Mouse (Mus musculus) E14TG2a.4 (cell line): ENCODE data around the gene Fem1a.
A peak's percentile ranks its signal among the peaks of the same experiment; 100 is the strongest.
"Not testable (repeated sequence)": the region's sequence is repeated elsewhere in the genome, so short reads cannot be mapped to it uniquely, and the experiment has no call there.

Source experiments
- H3K27me3 ChIP-seq: 2 replicates; pipeline ENCODE4 v1.6.1; 2014; ENCODE audit warnings: low read length, control low read depth; ENCODE audit not compliant: insufficient read depth
- H3K36me3 ChIP-seq: 2 replicates; pipeline ENCODE4 v1.6.1; 2014; ENCODE audit warnings: low read length, control low read depth; ENCODE audit not compliant: insufficient read depth
- H3K4me1 ChIP-seq: replicated peaks from 2 replicates; pipeline ENCODE4 v1.6.1; 2014; ENCODE audit warnings: low read depth, low read length, control low read depth
- H3K4me3 ChIP-seq: replicated peaks from 2 replicates; pipeline ENCODE4 v1.5.1; 2014; ENCODE audit warnings: mild to moderate bottlenecking, low read length
- H3K9me3 ChIP-seq: 2 replicates; pipeline ENCODE4 v1.6.1; 2014; ENCODE audit warnings: low read length, control low read depth
- CTCF ChIP-seq: conservative IDR thresholded peaks from 2 replicates; pipeline ENCODE4 v1.5.1; 2014; ENCODE audit warnings: low read length
- NANOG ChIP-seq: IDR thresholded peaks from 2 replicates; pipeline ENCODE4 v1.6.1; 2014; ENCODE audit warnings: borderline replicate concordance, low read length, mixed read lengths
- POU5F1 ChIP-seq: IDR thresholded peaks from 2 replicates; pipeline ENCODE4 v1.6.1; 2014; ENCODE audit warnings: low read length, borderline replicate concordance

The Fem1a gene

DNA sequence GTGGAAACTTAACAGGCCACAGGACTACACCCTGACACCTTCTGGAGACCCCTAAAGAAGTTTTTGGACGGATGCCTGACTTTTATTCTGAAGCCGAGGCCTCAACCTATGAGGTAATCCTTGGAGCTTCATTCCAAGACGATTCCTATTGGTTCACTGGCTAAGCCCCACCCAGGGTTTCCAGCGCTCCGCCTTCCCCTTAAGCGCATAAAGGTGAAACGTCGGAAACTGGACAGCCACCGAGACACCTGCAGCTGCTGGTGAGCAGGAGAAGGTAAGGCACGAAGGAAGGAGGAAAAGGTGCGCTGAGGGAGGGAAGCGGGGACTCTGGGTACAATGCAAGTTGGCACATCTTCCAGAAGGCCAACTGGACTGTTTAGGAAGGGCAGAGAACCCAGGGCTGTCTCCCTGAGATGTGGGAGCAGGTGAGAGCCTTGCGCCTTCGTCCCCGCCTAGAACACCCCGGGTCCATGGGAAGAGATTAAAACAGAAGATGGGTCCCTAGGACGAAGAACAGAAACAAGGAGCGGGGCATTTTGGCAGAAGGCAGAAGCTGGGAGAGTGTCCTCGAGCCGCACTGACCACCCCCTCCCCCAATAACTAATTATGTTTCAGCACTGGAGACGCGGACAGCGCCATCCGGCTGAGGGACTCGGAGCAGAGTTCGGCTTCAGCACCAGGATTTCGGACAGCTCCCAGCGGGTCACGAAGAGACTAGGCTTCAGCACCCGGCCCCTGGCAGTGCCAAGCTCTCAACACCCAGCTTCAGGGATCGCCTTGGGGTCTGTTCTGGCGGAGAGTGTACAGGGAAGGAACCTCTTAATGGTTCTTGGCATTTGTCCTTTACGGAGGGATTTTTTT is 14.8 kb upstream of the Fem1a start:
- peak overlapping the region; percentile 83 for H3K4me3 ChIP-seq
- peaks cover 23% of the 10 kb centered on the region for H3K4me1 ChIP-seq
- H3K36me3 ChIP-seq = no peaks in the 10 kb centered on the region
- H3K27me3 ChIP-seq = peaks cover 21% of the 10 kb centered on the region
- no peaks in the 10 kb centered on the region for H3K9me3 ChIP-seq
- TF ChIP-seq NANOG (no peak), CTCF (no peak), POU5F1 (no peak)

DNA sequence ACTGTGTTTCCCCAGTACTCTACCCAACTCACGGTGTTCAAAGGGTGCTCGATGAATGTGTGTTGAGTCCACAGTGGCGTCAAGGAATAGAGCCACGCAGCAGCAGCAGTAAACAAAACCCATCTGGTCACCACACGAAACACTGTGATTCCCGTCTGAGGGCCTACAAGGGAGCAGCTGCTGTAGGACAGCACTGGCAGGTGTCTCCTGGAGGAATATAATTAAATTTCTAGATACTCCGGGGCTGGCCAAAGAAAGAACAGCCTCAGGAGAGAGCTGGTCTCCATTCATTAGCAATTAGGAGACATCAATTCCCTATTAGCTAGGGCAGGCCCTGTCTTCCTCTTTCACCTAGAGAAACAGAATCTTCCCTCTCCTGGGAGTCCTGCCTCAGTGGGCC is 11.0 kb upstream of the Fem1a start:
- Histone ChIP-seq H3K4me1 (peaks cover 27% of the 10 kb centered on the region), H3K9me3 (no peaks in the 10 kb centered on the region), H3K36me3 (no peaks in the 10 kb centered on the region), H3K4me3 (no peak overlapping the region), H3K27me3 (peaks cover 27% of the 10 kb centered on the region)
- TF ChIP-seq CTCF = no peak

DNA sequence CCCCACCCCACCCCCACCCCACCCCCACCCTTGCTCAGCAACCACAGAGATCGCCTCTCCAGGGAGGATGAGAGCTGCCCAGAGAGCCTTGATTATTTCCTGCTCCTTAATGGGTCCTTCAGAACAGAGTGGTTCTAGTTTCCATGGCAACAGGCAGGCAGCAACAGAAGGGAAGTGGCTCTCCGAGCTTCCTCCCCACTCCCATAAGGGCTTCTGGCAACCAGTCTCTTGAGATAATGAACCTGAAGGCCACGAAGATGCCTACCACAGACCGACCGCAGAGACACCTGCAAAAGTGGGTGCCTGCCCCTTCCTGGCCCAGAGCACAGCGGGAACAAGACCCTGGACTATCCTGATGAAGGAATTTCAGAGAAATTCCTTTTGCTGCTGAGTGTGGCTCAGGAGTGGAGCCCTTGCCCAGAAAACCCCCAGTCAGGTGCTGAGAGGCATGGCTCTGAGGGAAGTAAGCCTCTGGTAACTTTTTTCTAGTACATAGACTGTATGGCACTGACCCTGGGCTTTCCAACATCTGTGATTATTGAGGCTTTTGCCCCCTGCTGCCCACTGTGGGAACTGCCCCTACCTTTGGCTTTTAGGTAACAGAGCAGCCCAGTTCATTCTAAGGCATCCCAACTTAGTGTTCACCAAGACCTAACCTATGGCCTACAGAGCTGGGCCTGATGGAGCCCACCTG is 5.3 kb upstream of the Fem1a start:
- peaks cover 11% of the 10 kb centered on the region for H3K27me3 ChIP-seq
- TF ChIP-seq NANOG = no peak
- peak; percentile 91 for TF ChIP-seq CTCF

DNA sequence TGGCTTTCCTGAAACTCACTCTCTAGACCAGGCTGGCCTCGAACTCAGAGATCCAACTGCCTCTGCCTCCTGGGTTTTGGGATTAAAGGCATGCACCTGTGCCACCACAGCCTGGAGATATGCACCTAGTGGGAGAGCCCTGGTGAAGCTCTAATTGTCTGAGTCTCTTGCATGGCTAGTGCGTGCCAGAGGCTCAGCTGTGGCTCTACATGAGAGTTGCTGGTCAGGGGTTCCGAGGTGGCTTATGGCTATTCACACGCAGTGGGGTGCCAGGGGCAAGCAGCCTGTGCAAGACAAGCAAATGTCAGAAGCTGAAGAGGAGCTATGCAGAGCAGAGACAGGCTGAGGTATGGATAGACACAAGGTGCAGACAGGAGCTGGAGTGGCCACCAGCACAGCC is 1.9 kb upstream of the Fem1a start:
- peaks cover 51% of the 10 kb centered on the region for H3K4me1 ChIP-seq
- no peak overlapping the region for H3K4me3 ChIP-seq
- H3K36me3 ChIP-seq = peaks cover 23% of the 10 kb centered on the region
- no peaks in the 10 kb centered on the region for H3K9me3 ChIP-seq
- TF ChIP-seq NANOG (no peak), POU5F1 (no peak), CTCF (no peak)
- H3K27me3 ChIP-seq = no peaks in the 10 kb centered on the region

More for the DNA sequence above, 5.3 kb upstream of the Fem1a start:
- Histone ChIP-seq H3K4me1 (peaks cover 33% of the 10 kb centered on the region), H3K9me3 (no peaks in the 10 kb centered on the region), H3K4me3 (peak overlapping the region; percentile 53; the same call in 1 of the 2 replicates), H3K36me3 (no peaks in the 10 kb centered on the region)

DNA sequence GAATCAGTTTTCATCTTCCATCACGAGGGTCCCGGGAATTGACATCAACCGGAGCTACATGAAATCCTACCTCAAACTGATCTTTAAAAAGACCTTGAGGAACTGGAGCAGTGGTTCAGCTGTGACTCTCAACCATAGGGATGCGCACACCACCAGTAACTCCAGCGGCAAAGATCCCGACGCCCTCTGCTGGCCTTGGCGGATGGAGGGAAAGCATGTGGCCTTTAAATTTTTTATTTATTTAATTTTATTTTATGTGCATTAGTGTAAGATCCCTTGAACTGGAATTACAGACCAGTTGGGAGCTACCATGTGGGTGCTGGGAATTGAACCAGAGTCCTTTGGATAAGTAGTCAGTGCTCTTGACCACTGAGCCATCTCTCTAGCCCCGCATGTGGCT is 1.2 kb upstream of the Fem1a start:
- H3K27me3 ChIP-seq = no peaks in the 10 kb centered on the region
- H3K9me3 ChIP-seq = no peaks in the 10 kb centered on the region
- peak overlapping the region; percentile 92 for H3K4me3 ChIP-seq
- peaks cover 53% of the 10 kb centered on the region for H3K4me1 ChIP-seq
- peaks cover 30% of the 10 kb centered on the region for H3K36me3 ChIP-seq
- no peak for TF ChIP-seq NANOG
- no peak for TF ChIP-seq POU5F1
- TF ChIP-seq CTCF = no peak

- Histone ChIP-seq H3K4me1 (peaks cover 53% of the 10 kb centered on the region), H3K9me3 (no peaks in the 10 kb centered on the region), H3K27me3 (no peaks in the 10 kb centered on the region), H3K4me3 (peak overlapping the region; percentile 92), H3K36me3 (peaks cover 34% of the 10 kb centered on the region)
- no peak for TF ChIP-seq POU5F1
- TF ChIP-seq CTCF = peak; percentile 76
These were observed 759 bp upstream of the Fem1a start for GRCm38 (mm10) chr17:56255863-56256238.

GRCm38 (mm10) chr17:56257181-56257894 is 728 bp downstream of the Fem1a start:
- Histone ChIP-seq H3K4me3 (peak overlapping the region; percentile 92), H3K4me1 (peaks cover 61% of the 10 kb centered on the region), H3K27me3 (no peaks in the 10 kb centered on the region), H3K9me3 (no peaks in the 10 kb centered on the region), H3K36me3 (peaks cover 49% of the 10 kb centered on the region)
- TF ChIP-seq POU5F1 (no peak), CTCF (no peak), NANOG (no peak)

GRCm38 (mm10) chr17:56258269-56258668 is 1.7 kb downstream of the Fem1a start:
- not testable (repeated sequence) for H3K27me3 ChIP-seq, H3K9me3 ChIP-seq
- Histone ChIP-seq H3K36me3 (peaks cover 58% of the 10 kb centered on the region), H3K4me3 (peak overlapping the region; percentile 92), H3K4me1 (peaks cover 70% of the 10 kb centered on the region)

DNA sequence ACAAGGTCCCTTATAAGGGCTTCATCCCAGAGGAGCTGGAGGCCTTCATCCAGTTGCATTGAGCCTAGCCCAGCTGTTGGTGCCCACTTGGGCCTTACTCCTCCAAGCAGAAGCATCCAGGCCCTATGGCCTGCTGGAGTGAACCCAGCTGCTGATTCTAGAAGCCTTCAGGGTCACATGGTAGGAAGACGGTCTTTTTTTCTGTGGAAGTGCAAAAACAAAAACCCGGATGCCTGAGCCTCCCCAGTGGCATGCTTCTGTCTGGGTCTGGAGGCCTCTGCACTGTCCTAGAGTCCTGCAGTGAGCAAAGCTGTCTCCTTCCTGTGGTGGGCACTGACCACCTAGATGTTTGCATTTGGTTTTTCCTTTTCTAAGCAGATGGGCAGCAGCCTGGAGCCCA is 2.2 kb downstream of the Fem1a start:
- H3K4me1 ChIP-seq = peaks cover 72% of the 10 kb centered on the region
- not testable (repeated sequence) for H3K9me3 ChIP-seq, H3K27me3 ChIP-seq
- peaks cover 60% of the 10 kb centered on the region for H3K36me3 ChIP-seq
- H3K4me3 ChIP-seq = peak overlapping the region; percentile 92
